Mouse (Mus musculus) thymus, adult 2 months (tissue): ENCODE results near the gene Slc23a4. TPM values are rescaled to one million over a fixed set of nuclear protein-coding genes. Genes with fewer than 3 reads are reported as not detected.

Experiments used
- DNase-seq: peaks from one replicate; pipeline ENCODE4 v3.0.0; 2021
- H3K27ac ChIP-seq: fragments of 200-500 bp; 2 replicates; pipeline ENCODE4 v1.5.1; 2012; ENCODE audit warnings: low read length, control low read depth; ENCODE audit not compliant: control insufficient read depth, insufficient read depth
- H3K27me3 ChIP-seq: fragments of 200-500 bp; 2 replicates; pipeline ENCODE4 v1.6.1; 2012; ENCODE audit warnings: mild to moderate bottlenecking, low read length, moderate library complexity, mixed read lengths; ENCODE audit not compliant: control insufficient read depth, insufficient read depth
- H3K36me3 ChIP-seq: fragments of 200-500 bp; 2 replicates; pipeline ENCODE4 v1.6.1; 2012; ENCODE audit warnings: mild to moderate bottlenecking, low read length, moderate library complexity; ENCODE audit not compliant: control insufficient read depth, insufficient read depth
- H3K4me1 ChIP-seq: fragments of 200-500 bp; replicated peaks from 2 replicates; pipeline ENCODE4 v1.6.1; 2012; ENCODE audit warnings: low read length; ENCODE audit not compliant: control insufficient read depth, insufficient read depth
- H3K4me3 ChIP-seq: fragments of 200-500 bp; 2 replicates; pipeline ENCODE4 v1.5.1; 2012; ENCODE audit warnings: mild to moderate bottlenecking, low read length, control low read depth, moderate library complexity; ENCODE audit not compliant: control insufficient read depth, insufficient read depth
- CTCF ChIP-seq: fragments of 200-500 bp; IDR thresholded peaks from 2 replicates; pipeline ENCODE4 v1.5.1; 2012; ENCODE audit warnings: mild to moderate bottlenecking, control low read depth, low read length, moderate library complexity, borderline replicate concordance; ENCODE audit not compliant: control insufficient read depth, poor library complexity, insufficient read depth; ENCODE audit errors: extremely low read depth
- POLR2A ChIP-seq: fragments of 200-500 bp; IDR thresholded peaks from 2 replicates; pipeline ENCODE4 v1.6.1; 2012; ENCODE audit warnings: mild to moderate bottlenecking, low read length, control low read depth, moderate library complexity; ENCODE audit not compliant: control insufficient read depth, poor library complexity, insufficient read depth; ENCODE audit errors: extremely low read depth
- WGBS: fragments of 180-500 bp; shearing (Covaris S2); methylation state at CpG from one replicate; pipeline ENCODE4 v1.1.7; 2018; 5-methylcytosine and 5-hydroxymethylcytosine counted together
- polyA plus RNA-seq: library from polyadenylated mRNA; depleted of rRNA; stranded (reverse); fragments of >200 nt; gene quantifications from 2 replicates; pipeline ENCODE4 v1.2.3, GENCODE M21; 2012

Gene Slc23a4
- polyA plus RNA-seq, 1 experiment, result 8.1 TPM

- Histone ChIP-seq H3K27me3 (no peaks in the 10 kb centered on the region), H3K36me3 (no peaks in the 10 kb centered on the region), H3K4me1 (peaks cover 17% of the 10 kb centered on the region), H3K27ac (no peak overlapping the region), H3K4me3 (peak overlapping the region; percentile 32)
- DNase-seq, result peak; percentile 86
- TF ChIP-seq CTCF, result peak; percentile 65; the same call in 1 of the 2 replicates
- no peak for TF ChIP-seq POLR2A
- WGBS, result 3% methylated on average over 13 of the region's 13 CpGs
These were observed 7.1 kb upstream of the Slc23a4 start for GRCm38 (mm10) chr6:34995265-34995681.

GRCm38 (mm10) chr6:34994692-34995091 lies 6.5 kb upstream of the Slc23a4 start:
- DNase-seq, result peak; percentile 27
- peak overlapping the region; percentile 32 for H3K4me3 ChIP-seq
- peaks cover 20% of the 10 kb centered on the region for H3K4me1 ChIP-seq
- 4% methylated on average over 5 of the region's 5 CpGs for WGBS
- H3K27me3 ChIP-seq, result no peaks in the 10 kb centered on the region
- H3K36me3 ChIP-seq, result no peaks in the 10 kb centered on the region
- TF ChIP-seq CTCF (no peak), POLR2A (no peak)
- no peak overlapping the region for H3K27ac ChIP-seq

- H3K27ac ChIP-seq, result peak overlapping the region; percentile 26; the same call in 1 of the 2 replicates
- H3K36me3 ChIP-seq, result no peaks in the 10 kb centered on the region
- H3K4me1 ChIP-seq, result peaks cover 37% of the 10 kb centered on the region
- DNase-seq, result no peak
- H3K27me3 ChIP-seq, result no peaks in the 10 kb centered on the region
- WGBS, result 90% methylated on average over 6 of the region's 6 CpGs
- TF ChIP-seq CTCF, result no peak
- no peak for TF ChIP-seq POLR2A
- no peak overlapping the region for H3K4me3 ChIP-seq
These were observed 1.1 kb upstream of the Slc23a4 start for GRCm38 (mm10) chr6:34989263-34989662.

GRCm38 (mm10) chr6:34987085-34987645 lies 1.0 kb downstream of the Slc23a4 start:
- WGBS, result 85% methylated on average over 12 of the region's 12 CpGs
- Histone ChIP-seq H3K36me3 (no peaks in the 10 kb centered on the region), H3K4me3 (no peak overlapping the region), H3K27ac (no peak overlapping the region), H3K27me3 (no peaks in the 10 kb centered on the region), H3K4me1 (peaks cover 37% of the 10 kb centered on the region)
- DNase-seq, result no peak
- TF ChIP-seq POLR2A (no peak), CTCF (no peak)

GRCm38 (mm10) chr6:34980661-34981060 lies 7.5 kb downstream of the Slc23a4 start:
- H3K27ac ChIP-seq, result no peak overlapping the region
- peak; percentile 23 for DNase-seq
- H3K4me3 ChIP-seq, result no peak overlapping the region
- no peaks in the 10 kb centered on the region for H3K27me3 ChIP-seq
- H3K36me3 ChIP-seq, result no peaks in the 10 kb centered on the region
- H3K4me1 ChIP-seq, result peaks cover 6% of the 10 kb centered on the region
- WGBS, result 81% methylated on average over 9 of the region's 9 CpGs
- no peak for TF ChIP-seq CTCF
- no peak for TF ChIP-seq POLR2A

- DNase-seq, result no peak
- Histone ChIP-seq H3K36me3 (no peaks in the 10 kb centered on the region), H3K27ac (no peak overlapping the region), H3K4me3 (no peak overlapping the region), H3K27me3 (no peaks in the 10 kb centered on the region), H3K4me1 (peaks cover 6% of the 10 kb centered on the region)
- WGBS, result 95% methylated on average over 3 of the region's 3 CpGs
- no peak for TF ChIP-seq POLR2A
- no peak for TF ChIP-seq CTCF
These were observed 8.9 kb downstream of the Slc23a4 start for GRCm38 (mm10) chr6:34979291-34979690.
